Mouse (Mus musculus) liver, embryonic 14.5 days (tissue): ENCODE measurements at regions not wholly inside any gene's neighbourhood (a gene's known extent, or its start where the extent isn't known, plus 50 kb on each side); places are given as distances from the start of the nearest gene placed in this dataset.

Experiments
- CTCF ChIP-seq: IDR thresholded peaks from 2 replicates; pipeline ENCODE4 v1.5.1; 2016; ENCODE audit warnings: antibody characterized with exemption, low read depth, control low read depth
- EP300 ChIP-seq: IDR thresholded peaks from 2 replicates; pipeline ENCODE4 v1.6.1; 2016; ENCODE audit warnings: antibody characterized with exemption, low read depth

DNA sequence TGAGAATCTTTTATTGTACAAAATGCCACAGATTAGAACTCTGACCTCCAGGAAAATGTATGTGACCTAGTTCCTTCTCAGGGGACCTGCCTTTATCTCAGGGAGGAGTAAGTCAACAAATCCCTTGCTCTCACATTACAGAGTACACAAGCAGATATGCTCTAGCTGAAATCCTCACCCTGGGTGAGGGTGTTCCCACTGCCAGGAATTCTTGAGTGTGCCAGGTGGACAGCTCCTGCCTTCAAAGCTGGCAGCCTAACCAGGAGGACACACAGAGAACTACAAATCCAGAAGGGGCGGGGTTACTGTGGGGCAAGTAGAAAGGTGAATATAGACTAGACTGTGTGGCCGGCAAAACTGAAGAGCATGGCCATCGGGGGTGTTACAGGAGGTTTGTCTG is 141.9 kb upstream of the Cdyl start:
- TF ChIP-seq CTCF = no peak
- TF ChIP-seq EP300 = no peak
